Mouse (Mus musculus) limb, embryonic 11.5 days (tissue): ENCODE results near the gene Fam189b. TPM values are rescaled to one million over a fixed set of nuclear protein-coding genes. Genes with fewer than 3 reads are reported as not detected.

Source experiments
- ATAC-seq: fragments of 200-750 bp; cut with Nextera tagmentation; 2 replicates; pipeline ENCODE4 v1.8.0; 2017; ENCODE audit warnings: low read depth; ENCODE audit not compliant: insufficient number of reproducible peaks, low FRiP score, low TSS enrichment
- DNase-seq: peaks from one replicate; pipeline ENCODE4 v3.0.0-alpha.2; 2015; ENCODE audit warnings: low spot score
- H3K27ac ChIP-seq: fragments of 300-500 bp; sonication (generic); replicated peaks from 2 replicates; pipeline ENCODE4 v1.5.1; 2014; ENCODE audit warnings: low read depth, mild to moderate bottlenecking, low read length
- H3K27me3 ChIP-seq: fragments of 300-500 bp; sonication (generic); 2 replicates; pipeline ENCODE4 v1.6.1; 2014; ENCODE audit warnings: mild to moderate bottlenecking, low read length, mixed read lengths; ENCODE audit not compliant: control insufficient read depth, insufficient read depth
- H3K36me3 ChIP-seq: fragments of 300-500 bp; sonication (generic); 2 replicates; pipeline ENCODE4 v1.6.1; 2014; ENCODE audit warnings: mild to moderate bottlenecking, low read length, moderate library complexity, mixed read lengths; ENCODE audit not compliant: control insufficient read depth, insufficient read depth
- H3K4me1 ChIP-seq: fragments of 300-500 bp; sonication (generic); 2 replicates; pipeline ENCODE4 v1.6.1; 2014; ENCODE audit warnings: low read length, mixed read lengths; ENCODE audit not compliant: control insufficient read depth, insufficient read depth
- H3K4me2 ChIP-seq: fragments of 300-500 bp; sonication (generic); 2 replicates; pipeline ENCODE4 v1.6.1; 2014; ENCODE audit warnings: low read depth, mild to moderate bottlenecking, moderate library complexity; ENCODE audit not compliant: severe bottlenecking
- H3K4me3 ChIP-seq: fragments of 300-500 bp; sonication (generic); 2 replicates; pipeline ENCODE4 v1.5.1; 2014; ENCODE audit warnings: low read depth, low read length
- H3K9ac ChIP-seq: fragments of 300-500 bp; sonication (generic); 2 replicates; pipeline ENCODE4 v1.6.1; 2014; ENCODE audit warnings: mild to moderate bottlenecking, low read length
- H3K9me3 ChIP-seq: fragments of 300-500 bp; sonication (generic); 2 replicates; pipeline ENCODE4 v1.6.1; 2016; ENCODE audit warnings: low read length; ENCODE audit not compliant: control insufficient read depth
- WGBS: fragments of 180-500 bp; shearing (Covaris S2); extraction: QIAGEN DNeasy Blood & Tissue Kit; methylation state at CpG from one replicate; pipeline ENCODE4 v1.1.7; 2014; 5-methylcytosine and 5-hydroxymethylcytosine counted together
- polyA plus RNA-seq: library from polyadenylated mRNA; unstranded; fragments of >200 nt; fragmentation: Nextera tagmentation; extraction: Ambion mirVana; gene quantifications from 2 replicates; pipeline ENCODE4 v1.2.1, GENCODE M21; 2014

The Fam189b gene
- polyA plus RNA-seq, 1 experiment from 2014 or later: 24.0 TPM

DNA sequence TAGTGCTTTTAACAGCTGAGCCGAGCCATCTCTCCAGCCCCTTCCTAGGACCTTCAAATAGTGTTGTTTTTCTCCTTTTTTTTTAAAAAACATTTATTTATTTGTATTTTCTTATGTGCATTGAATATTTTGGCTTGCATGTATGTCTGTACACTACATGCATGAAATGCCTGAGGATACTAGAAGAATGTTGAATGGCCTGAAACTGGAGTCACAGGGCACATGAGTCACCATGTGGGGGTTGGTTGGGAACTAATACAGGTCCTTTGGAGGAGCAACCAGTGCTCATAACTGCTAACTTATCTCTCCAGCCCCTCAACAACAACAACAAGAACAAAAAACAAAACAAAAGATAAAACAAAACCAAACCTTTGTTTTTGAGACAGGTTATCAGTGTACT, 19.8 kb upstream of the Fam189b start:
- DNase-seq: no peak
- H3K36me3 ChIP-seq: peaks cover under 1% of the 10 kb centered on the region; the same call in 1 of the 2 replicates
- peaks cover 21% of the 10 kb centered on the region for H3K4me1 ChIP-seq
- H3K27me3 ChIP-seq: peaks cover 7% of the 10 kb centered on the region; the same call in 1 of the 2 replicates
- ATAC-seq: no peak
- 56% methylated on average over 1 of the region's 1 CpGs for WGBS
- H3K4me3 ChIP-seq: no peak overlapping the region
- H3K9ac ChIP-seq: no peak overlapping the region
- H3K27ac ChIP-seq: no peak overlapping the region
- H3K4me2 ChIP-seq: no peak overlapping the region
- no peaks in the 10 kb centered on the region for H3K9me3 ChIP-seq

DNA sequence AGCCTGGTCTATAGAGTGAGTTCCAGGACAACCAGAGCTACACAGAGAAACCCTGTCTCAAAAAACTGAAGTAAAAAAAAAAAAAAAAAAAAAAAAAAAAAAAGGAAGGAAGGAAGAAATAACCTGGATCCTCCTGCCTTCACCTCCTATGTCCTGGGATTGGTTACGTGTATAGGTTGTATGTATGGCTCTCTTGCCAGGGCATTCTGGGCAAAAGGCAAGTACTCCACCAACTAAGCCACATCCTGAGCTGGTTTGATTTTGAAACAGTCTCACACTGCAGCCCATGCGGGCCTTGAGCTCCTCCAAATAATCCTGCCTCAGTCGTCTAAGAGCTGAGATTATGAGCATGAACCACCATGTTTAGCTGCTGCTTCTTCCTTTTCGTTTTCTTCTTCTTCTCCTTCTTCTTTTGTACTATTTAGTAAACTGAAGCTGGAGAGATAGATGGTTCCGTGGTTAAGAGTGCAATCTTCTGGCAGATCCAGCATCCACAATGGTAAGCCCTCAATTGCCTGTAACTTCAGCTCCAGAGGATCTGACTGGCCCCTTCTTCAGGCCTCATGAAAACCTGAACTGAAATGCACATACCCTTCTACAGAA, 19.2 kb upstream of the Fam189b start:
- WGBS: 82% methylated on average over 5 of the region's 5 CpGs
- peak overlapping the region; percentile 61 for H3K4me3 ChIP-seq
- peak overlapping the region; percentile 8 for H3K9ac ChIP-seq
- H3K27me3 ChIP-seq: peaks cover 7% of the 10 kb centered on the region; the same call in 1 of the 2 replicates
- peaks cover 5% of the 10 kb centered on the region for H3K36me3 ChIP-seq
- H3K4me1 ChIP-seq: peaks cover 21% of the 10 kb centered on the region
- no peak for DNase-seq
- H3K9me3 ChIP-seq: no peaks in the 10 kb centered on the region
- H3K4me2 ChIP-seq: peak overlapping the region; percentile 76; the same call in 1 of the 2 replicates
- ATAC-seq: no peak
- H3K27ac ChIP-seq: no peak overlapping the region

DNA sequence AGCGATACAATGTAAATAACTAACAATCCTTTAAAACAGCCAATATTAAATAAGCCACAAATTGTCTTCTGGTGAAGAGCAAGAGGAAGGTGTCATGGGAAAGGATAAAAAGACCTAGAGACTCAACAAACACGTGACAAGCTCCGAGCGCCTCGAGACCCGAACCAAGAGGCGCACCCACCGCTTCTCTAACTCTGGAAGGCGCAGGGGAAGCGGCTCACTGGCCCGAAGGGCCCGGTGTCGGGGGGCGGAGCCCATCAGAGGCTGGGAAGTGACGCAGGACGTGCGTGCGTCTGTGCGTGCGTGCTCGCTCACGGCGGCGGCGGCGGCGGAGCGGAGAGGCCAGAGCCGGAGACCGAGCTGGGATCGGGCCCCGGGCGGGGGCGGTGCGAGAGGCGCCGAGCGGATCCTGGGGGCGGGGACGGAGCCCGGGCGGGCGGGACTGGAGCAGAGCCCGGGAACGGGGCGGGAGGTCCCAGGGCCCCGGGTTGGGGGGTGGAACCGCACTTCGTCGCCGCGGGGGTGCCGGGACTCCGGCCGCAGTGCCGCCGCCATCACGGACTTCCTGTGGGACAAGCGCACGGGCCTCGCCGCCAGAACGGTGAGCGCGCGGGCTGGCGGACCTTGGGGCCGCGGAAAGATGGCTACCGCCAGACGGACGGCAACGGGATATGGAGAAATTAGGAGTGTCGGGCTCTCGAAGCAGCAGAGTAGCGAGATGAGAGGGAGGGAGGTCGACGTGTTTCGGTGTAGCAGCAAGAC, 18.3 kb upstream of the Fam189b start, which contains the start of gene Clk2:
Gene Clk2 (plus strand): TSS at position 290 of the 762 bp plus-strand sequence.
- WGBS: 1% methylated on average over 75 of the region's 79 CpGs
- peaks cover 19% of the 10 kb centered on the region for H3K4me1 ChIP-seq
- peak; percentile 95 for DNase-seq
- peak; percentile 95 for ATAC-seq
- peak within 1 kb of the TSS; percentile 76 for H3K4me2 ChIP-seq
- H3K27ac ChIP-seq: peak within 1 kb of the TSS; percentile 89
- peak within 1 kb of the TSS; percentile 61 for H3K4me3 ChIP-seq
- H3K9me3 ChIP-seq: no peaks in the 10 kb centered on the region
- H3K27me3 ChIP-seq: no peaks in the 10 kb centered on the region
- H3K36me3 ChIP-seq: peaks cover 11% of the 10 kb centered on the region
- peak within 1 kb of the TSS; percentile 92 for H3K9ac ChIP-seq

DNA sequence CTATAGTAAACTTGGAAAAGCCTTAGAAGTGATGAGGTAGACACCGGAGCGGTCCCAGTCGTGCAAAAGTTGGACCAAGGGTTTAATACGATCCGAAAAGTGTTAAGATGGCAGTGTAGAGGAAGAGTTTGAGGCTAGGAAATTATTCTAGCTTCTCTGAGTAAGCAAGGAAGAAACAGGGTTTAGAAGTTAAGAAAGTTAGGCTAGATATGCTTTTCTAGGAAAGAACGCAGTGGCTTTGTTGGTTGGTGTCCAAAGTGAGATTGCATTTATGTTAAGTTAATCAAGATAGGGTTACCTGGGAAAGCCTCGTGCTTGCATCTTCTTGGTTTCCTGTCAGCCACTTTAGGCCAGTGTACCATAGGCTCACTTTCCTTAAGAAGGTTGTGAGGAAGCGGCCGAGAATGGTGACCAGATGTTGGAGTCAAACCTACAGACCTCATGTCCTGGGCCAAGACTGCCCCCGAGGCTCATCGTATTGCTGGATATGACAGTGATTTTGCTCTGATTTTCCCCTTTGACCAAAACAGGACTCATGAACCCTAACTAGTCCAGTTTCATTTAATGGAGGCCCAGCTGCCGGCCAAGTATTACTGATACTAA, 17.6 kb upstream of the Fam189b start:
- DNase-seq (no peak), ATAC-seq (no peak)

DNA sequence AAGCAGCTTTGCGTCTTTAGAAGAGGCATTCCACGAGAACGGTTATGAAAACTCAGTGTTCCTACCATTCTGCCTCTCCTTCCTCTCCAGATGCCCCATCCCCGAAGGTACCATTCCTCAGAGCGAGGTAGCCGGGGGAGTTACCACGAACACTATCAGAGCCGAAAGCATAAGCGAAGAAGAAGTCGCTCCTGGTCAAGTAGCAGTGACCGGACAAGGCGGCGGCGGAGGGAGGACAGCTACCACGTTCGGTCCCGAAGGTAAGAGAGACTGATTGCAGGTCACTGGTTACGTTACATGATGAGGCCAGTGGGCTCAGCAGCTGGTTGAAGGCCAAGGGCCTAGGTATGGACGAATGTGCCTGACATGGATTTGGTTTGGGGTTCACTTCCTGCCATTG, 16.0 kb upstream of the Fam189b start:
- H3K36me3 ChIP-seq: peaks cover 22% of the 10 kb centered on the region
- H3K27me3 ChIP-seq: no peaks in the 10 kb centered on the region
- no peaks in the 10 kb centered on the region for H3K9me3 ChIP-seq
- DNase-seq (no peak), ATAC-seq (no peak)
- H3K9ac ChIP-seq: no peak overlapping the region
- H3K4me1 ChIP-seq: peaks cover 15% of the 10 kb centered on the region
- H3K27ac ChIP-seq: no peak overlapping the region
- H3K4me2 ChIP-seq: no peak overlapping the region
- 95% methylated on average over 19 of the region's 19 CpGs for WGBS
- H3K4me3 ChIP-seq: no peak overlapping the region

More for the DNA sequence above, 17.6 kb upstream of the Fam189b start:
- 18% methylated on average over 12 of the region's 12 CpGs for WGBS
- Histone ChIP-seq H3K4me3 (peak overlapping the region; percentile 61), H3K4me2 (peak overlapping the region; percentile 76), H3K9me3 (no peaks in the 10 kb centered on the region), H3K9ac (peak overlapping the region; percentile 92), H3K36me3 (peaks cover 17% of the 10 kb centered on the region), H3K27ac (peak overlapping the region; percentile 89), H3K4me1 (peaks cover 15% of the 10 kb centered on the region), H3K27me3 (no peaks in the 10 kb centered on the region)

DNA sequence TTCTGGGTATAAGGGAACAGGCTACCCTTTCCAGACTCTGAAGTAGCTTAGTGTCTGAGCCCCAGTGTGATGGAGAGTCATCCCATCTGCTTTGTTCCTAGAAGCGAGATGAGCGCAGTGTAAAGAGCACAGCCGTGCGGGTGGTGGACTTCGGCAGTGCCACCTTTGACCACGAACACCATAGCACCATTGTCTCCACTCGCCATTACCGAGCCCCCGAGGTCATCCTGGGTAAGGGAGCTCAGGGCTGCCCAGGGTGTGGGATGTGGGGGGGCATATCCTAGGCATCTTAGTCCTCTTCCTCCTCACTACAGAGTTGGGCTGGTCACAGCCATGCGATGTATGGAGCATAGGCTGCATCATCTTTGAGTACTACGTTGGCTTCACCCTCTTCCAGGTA, 8.1 kb upstream of the Fam189b start:
- no peak for DNase-seq
- Histone ChIP-seq H3K9ac (no peak overlapping the region), H3K4me3 (no peak overlapping the region), H3K36me3 (peaks cover 35% of the 10 kb centered on the region), H3K27ac (no peak overlapping the region), H3K4me2 (no peak overlapping the region), H3K9me3 (no peaks in the 10 kb centered on the region), H3K4me1 (0 out of 2 replicates have a peak, but pooled peaks cover 6% of the 10 kb centered on the region), H3K27me3 (no peaks in the 10 kb centered on the region)
- WGBS: 94% methylated on average over 11 of the region's 11 CpGs
- no peak for ATAC-seq

DNA sequence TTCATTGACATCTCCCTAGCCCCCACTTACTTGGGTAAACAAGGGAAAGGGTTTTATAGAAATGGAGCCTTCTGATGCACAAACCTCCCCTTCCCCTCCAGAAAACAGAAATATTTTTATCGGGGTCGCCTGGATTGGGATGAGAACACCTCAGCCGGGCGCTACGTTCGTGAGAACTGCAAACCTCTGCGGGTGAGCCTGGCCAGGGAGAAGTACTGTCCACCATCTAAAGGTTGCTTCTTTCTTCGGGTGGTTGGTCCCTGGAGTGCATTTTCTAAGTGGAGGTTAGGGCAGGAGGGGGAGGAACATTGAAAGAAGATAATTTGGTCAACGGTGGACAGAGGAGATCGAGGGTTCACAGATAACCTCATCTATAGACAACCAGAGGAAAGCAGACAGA, 7.4 kb upstream of the Fam189b start:
- H3K4me2 ChIP-seq: no peak overlapping the region
- 93% methylated on average over 10 of the region's 10 CpGs for WGBS
- DNase-seq: no peak
- H3K27ac ChIP-seq: no peak overlapping the region
- no peaks in the 10 kb centered on the region for H3K27me3 ChIP-seq
- ATAC-seq: no peak
- 0 out of 2 replicates have a peak, but pooled peaks cover 6% of the 10 kb centered on the region for H3K4me1 ChIP-seq
- H3K36me3 ChIP-seq: peaks cover 30% of the 10 kb centered on the region
- no peaks in the 10 kb centered on the region for H3K9me3 ChIP-seq
- no peak overlapping the region for H3K9ac ChIP-seq
- no peak overlapping the region for H3K4me3 ChIP-seq

DNA sequence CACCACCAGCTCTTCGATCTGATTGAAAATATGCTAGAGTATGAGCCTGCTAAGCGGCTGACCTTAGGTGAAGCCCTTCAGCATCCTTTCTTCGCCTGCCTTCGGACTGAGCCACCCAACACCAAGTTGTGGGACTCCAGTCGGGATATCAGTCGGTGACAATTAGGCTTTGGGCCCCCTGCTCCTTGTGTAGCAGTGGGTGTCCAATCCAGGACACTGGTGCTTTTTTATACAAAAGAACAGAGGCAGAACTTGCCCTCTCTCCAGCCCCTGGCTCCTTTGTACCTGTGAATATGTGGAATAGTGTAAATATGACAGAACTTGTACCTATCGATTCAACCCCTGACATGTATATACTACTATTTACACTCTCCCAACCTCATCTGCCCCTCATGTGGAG, 6.5 kb upstream of the Fam189b start:
- H3K9me3 ChIP-seq: no peaks in the 10 kb centered on the region
- 89% methylated on average over 7 of the region's 7 CpGs for WGBS
- no peaks in the 10 kb centered on the region for H3K27me3 ChIP-seq
- DNase-seq (no peak), ATAC-seq (no peak; the same call in 1 of the 2 replicates)
- H3K9ac ChIP-seq: no peak overlapping the region
- no peak overlapping the region for H3K4me3 ChIP-seq
- H3K4me1 ChIP-seq: 0 out of 2 replicates have a peak, but pooled peaks cover 6% of the 10 kb centered on the region
- peaks cover 31% of the 10 kb centered on the region for H3K36me3 ChIP-seq
- H3K4me2 ChIP-seq: no peak overlapping the region; the same call in 1 of the 2 replicates
- no peak overlapping the region for H3K27ac ChIP-seq
